Mouse (Mus musculus): Measurements from ENCODE around the gene Olfr1193.
"Not testable (repeated sequence)": the region's sequence is repeated elsewhere in the genome, so short reads cannot be mapped to it uniquely, and the experiment has no call there.

Olfr1193 gene

DNA sequence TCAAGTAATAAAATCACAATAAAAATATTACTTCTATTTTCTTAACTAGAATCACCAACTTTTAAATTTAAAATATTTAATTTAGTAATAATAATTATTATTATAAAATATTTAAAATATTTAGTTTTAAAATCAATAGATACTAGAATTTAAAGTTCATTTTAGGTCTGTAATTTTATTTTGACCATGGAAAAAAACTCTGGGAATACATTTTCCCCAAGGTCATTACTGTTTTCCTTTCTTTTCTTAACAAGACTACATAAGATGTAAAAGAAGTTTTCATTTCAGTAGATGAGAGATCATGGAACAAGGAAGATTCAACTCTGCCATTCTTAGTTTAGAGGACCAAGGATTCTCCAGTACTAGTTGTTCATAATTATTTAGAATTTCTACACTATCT lies at the start of gene Olfr1193:
TSS of gene Olfr1193 (plus strand) at position 301 of the 400 bp plus-strand sequence.
- not testable (repeated sequence) for DNase-seq (ENCODE audit: extremely low read depth, low read depth)

GRCm38 (mm10) chr2:88640242-88640641 lies 35.2 kb upstream of the Olfr1193 start, which contains the start of gene Olfr1191-ps1:
Gene Olfr1191-ps1 (plus strand): TSS chr2:88640542.
- DNase-seq (ENCODE audit: extremely low read depth, low read depth), result not testable (repeated sequence)

GRCm38 (mm10) chr2:88648209-88648608 lies 27.2 kb upstream of the Olfr1193 start, which contains the start of gene Olfr1192-ps1:
Gene Olfr1192-ps1 (plus strand): TSS chr2:88648509.
- DNase-seq (ENCODE audit: extremely low read depth, low read depth), result no peak

GRCm38 (mm10) chr2:88689087-88689486 lies 13.7 kb downstream of the Olfr1193 start, which contains the start of gene Olfr1195:
Gene Olfr1195 (minus strand): TSS chr2:88689187.
- no peak for DNase-seq (ENCODE audit: extremely low read depth, low read depth)

DNA sequence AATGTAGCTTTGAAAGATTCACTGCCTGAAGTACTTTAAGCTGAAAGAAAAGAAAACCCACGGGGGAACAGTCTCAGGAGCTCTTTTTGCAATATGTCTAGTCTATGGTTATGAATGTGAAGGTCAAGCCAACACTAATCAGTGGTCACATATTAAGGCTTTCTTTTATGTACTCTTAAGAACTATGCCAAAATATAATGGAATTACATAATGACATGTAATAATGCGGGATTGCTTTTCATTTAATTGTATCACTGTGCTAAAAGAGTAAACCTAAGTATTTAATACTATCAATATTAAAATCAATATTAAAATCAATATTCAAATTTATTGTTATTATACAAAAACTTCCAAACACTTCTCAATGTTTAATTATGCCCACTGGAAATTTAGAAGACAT lies 29.1 kb downstream of the Olfr1193 start, which contains the start of gene Olfr1196:
TSS of gene Olfr1196 (minus strand) at position 101 of the 400 bp plus-strand sequence.
- DNase-seq (ENCODE audit: extremely low read depth, low read depth), result no peak
